Mouse (Mus musculus) olfactory bulb, adult 2 months (tissue): ENCODE data around the gene 4931423N10Rik. TPM values are rescaled to one million over a fixed set of nuclear protein-coding genes. Genes with fewer than 3 reads are reported as not detected.
"Not testable (repeated sequence)": the region's sequence is repeated elsewhere in the genome, so short reads cannot be mapped to it uniquely, and the experiment has no call there.

Experiments
- H3K27ac ChIP-seq: fragments of 200-500 bp; 2 replicates; pipeline ENCODE4 v1.5.1; 2012; ENCODE audit warnings: low read depth, low read length; ENCODE audit not compliant: insufficient read depth
- H3K4me1 ChIP-seq: fragments of 200-500 bp; 2 replicates; pipeline ENCODE4 v1.6.1; 2012; ENCODE audit warnings: low read length; ENCODE audit not compliant: control insufficient read depth, insufficient read depth
- H3K4me3 ChIP-seq: fragments of 200-500 bp; 2 replicates; pipeline ENCODE4 v1.5.1; 2012; ENCODE audit warnings: mild to moderate bottlenecking, low read depth, low read length, moderate library complexity; ENCODE audit not compliant: insufficient read depth
- CTCF ChIP-seq: fragments of 200-500 bp; IDR thresholded peaks from 2 replicates; pipeline ENCODE4 v1.5.1; 2012; ENCODE audit warnings: low read depth, mild to moderate bottlenecking, low read length, moderate library complexity; ENCODE audit not compliant: insufficient read depth
- POLR2A ChIP-seq: fragments of 200-500 bp; IDR thresholded peaks from 2 replicates; pipeline ENCODE4 v1.6.1; 2012; ENCODE audit warnings: mild to moderate bottlenecking, low read depth, low read length, moderate library complexity; ENCODE audit not compliant: insufficient read depth
- WGBS: fragments of 180-500 bp; shearing (Covaris S2); methylation state at CpG from one replicate; pipeline ENCODE4 v1.1.7; 2018; 5-methylcytosine and 5-hydroxymethylcytosine counted together
- polyA plus RNA-seq: library from polyadenylated mRNA; stranded (reverse); fragments of >200 nt; gene quantifications from 2 replicates; pipeline ENCODE4 v1.2.4, GENCODE M21; 2012; ENCODE audit warnings: low replicate concordance; ENCODE audit not compliant: missing spikeins, insufficient read depth, insufficient read length

4931423N10Rik gene
- not detected in 2 replicates for polyA plus RNA-seq

DNA sequence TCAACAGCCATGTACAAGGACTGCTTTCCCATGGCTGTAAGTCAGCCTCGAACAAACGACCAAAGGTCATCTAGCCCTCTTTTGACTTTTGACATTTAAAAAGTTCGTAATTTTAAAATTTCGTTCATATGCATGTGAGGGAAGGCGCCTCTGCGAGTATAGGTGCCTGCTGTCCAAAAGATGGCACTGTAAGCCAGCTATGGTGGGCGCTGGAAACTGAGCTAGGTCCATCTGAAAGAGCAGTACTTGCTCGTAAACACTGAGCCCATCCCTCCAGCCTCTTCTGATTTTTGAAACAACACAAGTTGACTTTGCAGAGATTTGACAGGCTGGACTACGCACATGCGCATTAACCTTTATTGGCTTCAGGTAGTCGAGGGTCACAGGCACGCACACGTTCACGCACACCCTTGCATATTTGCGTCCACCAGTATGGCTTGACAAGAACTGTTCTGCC is at the start of gene 4931423N10Rik:
TSS of gene 4931423N10Rik (plus strand) at position 407 of the 457 bp plus-strand sequence.
- no peaks in the 10 kb centered on the region for H3K4me1 ChIP-seq
- TF ChIP-seq CTCF (no peak), POLR2A (no peak)
- 83% methylated on average over 15 of the region's 15 CpGs for WGBS
- H3K27ac ChIP-seq: no peak within 1 kb of the TSS
- no peak within 1 kb of the TSS for H3K4me3 ChIP-seq

DNA sequence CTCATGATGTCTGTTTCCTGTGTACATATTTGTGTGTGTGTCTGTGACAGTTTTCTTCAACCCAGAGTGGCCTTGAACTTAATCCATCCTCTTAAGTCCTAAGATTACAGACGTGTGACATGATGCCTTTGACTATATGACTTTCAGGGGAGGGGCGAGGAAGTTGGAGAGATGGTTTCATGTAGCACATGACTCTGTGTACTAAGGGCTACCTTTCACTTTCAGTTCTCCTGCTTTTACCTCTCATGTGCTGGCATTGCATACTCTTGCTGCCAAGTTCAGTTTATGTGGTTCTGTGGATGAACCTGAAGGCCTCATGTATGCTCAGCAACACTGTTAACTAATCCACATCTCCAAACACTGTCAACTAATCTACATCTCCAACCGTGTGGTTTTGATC is 35.0 kb upstream of the 4931423N10Rik start:
- Histone ChIP-seq H3K4me3 (no peak overlapping the region), H3K4me1 (no peaks in the 10 kb centered on the region), H3K27ac (no peak overlapping the region)
- 85% methylated on average over 3 of the region's 3 CpGs for WGBS
- no peak for TF ChIP-seq POLR2A
- TF ChIP-seq CTCF: no peak

DNA sequence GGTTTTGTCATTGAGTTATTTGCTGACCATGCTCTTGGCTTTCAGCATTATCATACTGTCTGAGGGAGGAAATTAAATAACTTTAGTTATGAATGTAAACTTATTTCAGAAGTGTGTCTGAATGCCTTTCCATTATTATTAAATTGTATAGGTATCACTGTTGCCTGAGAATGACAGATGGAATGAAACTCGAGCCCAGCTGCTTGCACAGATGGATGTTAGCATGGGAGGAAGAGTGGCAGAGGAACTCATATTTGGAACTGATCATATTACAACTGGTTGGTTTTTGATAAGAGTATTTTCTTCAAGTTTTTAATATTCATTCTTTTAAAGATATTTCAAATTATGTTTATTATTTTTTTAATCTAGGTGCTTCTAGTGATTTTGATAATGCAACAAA is 12.9 kb upstream of the 4931423N10Rik start:
- 84% methylated on average over 1 of the region's 1 CpGs for WGBS
- TF ChIP-seq CTCF (no peak), POLR2A (no peak)
- Histone ChIP-seq H3K4me1 (no peaks in the 10 kb centered on the region), H3K4me3 (no peak overlapping the region), H3K27ac (no peak overlapping the region)

DNA sequence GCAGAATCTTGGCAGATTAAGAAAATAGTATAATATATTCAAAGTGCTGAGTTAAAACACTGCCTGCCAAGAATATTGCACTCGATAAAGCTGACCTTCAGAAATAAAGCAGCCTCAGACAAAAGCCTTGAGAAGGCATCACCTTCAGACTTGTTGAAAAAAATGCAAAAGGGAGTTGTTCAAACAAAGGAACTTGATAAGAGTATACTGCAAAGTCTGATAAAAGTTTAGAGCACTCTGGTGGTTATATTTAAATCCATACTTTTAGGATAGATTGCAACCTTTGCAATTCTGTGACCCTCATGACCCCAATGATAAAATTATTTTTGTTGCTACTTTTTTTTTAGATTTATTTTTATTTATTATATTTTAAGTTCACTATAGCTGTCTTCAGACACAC is 6.2 kb upstream of the 4931423N10Rik start:
- no peaks in the 10 kb centered on the region for H3K4me1 ChIP-seq
- WGBS: 73% methylated on average over 1 of the region's 1 CpGs
- TF ChIP-seq CTCF: no peak
- no peak for TF ChIP-seq POLR2A
- H3K27ac ChIP-seq: no peak overlapping the region
- no peak overlapping the region for H3K4me3 ChIP-seq

DNA sequence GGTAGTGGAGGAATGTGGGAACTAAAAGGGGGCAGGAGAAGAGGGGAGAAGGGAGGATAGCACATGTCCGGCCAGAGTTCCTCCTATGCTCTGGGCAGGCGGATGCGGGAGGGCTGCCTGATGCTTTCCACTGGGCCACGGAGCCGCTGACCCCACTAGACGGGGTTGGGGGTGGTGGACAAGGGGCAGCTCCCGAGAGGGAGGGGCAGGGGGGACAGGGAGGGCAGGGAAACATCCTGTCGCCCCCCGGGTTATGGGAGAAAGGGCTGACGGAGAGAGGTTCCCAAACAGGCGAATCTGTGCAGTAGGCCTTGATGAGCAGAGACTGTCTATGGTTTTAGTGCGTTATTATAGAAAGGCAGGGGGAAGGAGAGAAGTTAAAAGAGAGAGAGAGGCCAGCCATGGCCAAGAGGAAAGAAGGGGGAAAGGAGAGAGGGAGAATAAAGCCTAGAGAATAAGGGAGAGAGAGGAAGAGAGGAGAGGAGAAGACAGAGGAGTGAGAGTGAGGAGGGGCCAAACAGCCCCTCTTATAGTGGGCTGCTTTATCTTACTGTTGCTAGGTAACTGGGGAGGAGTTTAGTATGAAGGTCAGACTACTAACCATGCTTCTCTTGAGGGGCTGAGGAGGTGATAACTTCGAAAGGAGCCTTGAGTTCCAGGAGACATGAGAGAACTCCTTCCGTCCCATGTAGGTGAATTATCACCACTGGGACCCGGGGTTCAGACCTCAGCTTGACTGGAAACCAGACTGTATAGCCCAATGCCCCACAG is 4.2 kb upstream of the 4931423N10Rik start:
- TF ChIP-seq POLR2A: no peak
- TF ChIP-seq CTCF: no peak
- no peak overlapping the region for H3K27ac ChIP-seq
- H3K4me1 ChIP-seq: no peaks in the 10 kb centered on the region
- no peak overlapping the region for H3K4me3 ChIP-seq
- 60% methylated on average over 15 of the region's 15 CpGs for WGBS

DNA sequence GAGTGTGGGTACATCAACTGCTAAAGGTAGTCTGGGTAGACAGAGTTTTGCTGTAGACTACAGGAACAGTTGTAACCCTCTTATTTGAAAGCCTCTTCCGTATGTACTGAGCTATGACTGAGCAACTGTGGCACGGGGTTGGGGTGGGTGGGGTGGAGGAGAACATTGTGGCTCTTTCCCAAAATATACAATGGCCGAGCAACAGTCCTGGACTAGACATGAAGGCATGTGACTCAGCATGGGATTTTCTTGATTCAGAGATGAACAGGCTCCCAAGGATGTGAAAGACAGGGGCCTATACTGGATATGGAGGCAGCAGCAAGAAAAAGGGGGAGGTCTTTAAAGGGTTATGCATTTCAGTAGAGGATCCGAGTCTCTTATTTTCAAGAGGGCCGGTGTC is 6.4 kb downstream of the 4931423N10Rik start:
- H3K27ac ChIP-seq: no peak overlapping the region
- no peaks in the 10 kb centered on the region for H3K4me1 ChIP-seq
- WGBS: 78% methylated on average over 5 of the region's 5 CpGs
- H3K4me3 ChIP-seq: no peak overlapping the region
- TF ChIP-seq CTCF: no peak
- no peak for TF ChIP-seq POLR2A

DNA sequence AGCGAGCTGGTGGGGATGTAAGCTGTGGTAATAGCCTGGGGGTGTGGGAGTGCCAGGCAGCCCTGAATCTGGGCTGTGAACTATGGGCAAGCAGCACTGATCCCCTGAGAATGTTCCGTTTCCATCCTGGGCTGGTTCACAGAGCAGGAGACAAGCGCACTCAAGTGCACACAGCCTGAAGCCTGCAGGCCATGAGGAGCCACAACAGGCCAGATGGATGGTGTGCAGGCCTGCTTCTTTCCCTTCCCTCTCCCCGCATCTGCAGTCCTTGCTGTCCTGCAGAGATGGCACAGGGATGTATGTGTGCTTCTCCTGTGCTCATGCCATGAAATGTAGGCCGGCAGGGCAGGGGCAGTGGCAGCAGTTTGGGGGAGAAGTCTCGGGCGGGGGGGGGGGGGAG is 17.9 kb downstream of the 4931423N10Rik start:
- WGBS: 64% methylated on average over 7 of the region's 7 CpGs
- no peak for TF ChIP-seq POLR2A
- no peak for TF ChIP-seq CTCF
- H3K4me1 ChIP-seq: no peaks in the 10 kb centered on the region
- H3K27ac ChIP-seq: no peak overlapping the region
- H3K4me3 ChIP-seq: no peak overlapping the region

DNA sequence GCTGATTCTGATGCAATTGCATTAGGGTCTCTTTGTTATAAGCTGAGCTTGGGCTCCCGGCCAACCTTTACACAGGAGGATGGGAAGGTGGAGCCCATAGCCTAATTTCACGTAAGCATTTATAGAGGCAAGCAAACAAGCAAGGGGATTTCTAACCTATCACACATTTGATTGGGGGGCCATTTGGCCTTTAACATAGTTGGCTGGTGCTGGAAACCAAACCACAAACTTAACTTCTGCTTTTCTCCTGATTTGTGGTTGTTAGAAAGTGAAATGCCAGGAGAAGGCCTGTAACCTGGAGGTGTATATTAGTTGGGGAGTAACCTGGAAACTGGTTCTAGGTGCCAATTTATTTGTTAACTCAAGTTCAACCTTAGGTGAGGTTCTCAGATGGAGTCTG is 21.2 kb downstream of the 4931423N10Rik start:
- Histone ChIP-seq H3K4me3 (no peak overlapping the region), H3K27ac (no peak overlapping the region), H3K4me1 (no peaks in the 10 kb centered on the region)
- WGBS: 47% methylated on average over 2 of the region's 2 CpGs
- TF ChIP-seq CTCF: no peak
- TF ChIP-seq POLR2A: no peak

DNA sequence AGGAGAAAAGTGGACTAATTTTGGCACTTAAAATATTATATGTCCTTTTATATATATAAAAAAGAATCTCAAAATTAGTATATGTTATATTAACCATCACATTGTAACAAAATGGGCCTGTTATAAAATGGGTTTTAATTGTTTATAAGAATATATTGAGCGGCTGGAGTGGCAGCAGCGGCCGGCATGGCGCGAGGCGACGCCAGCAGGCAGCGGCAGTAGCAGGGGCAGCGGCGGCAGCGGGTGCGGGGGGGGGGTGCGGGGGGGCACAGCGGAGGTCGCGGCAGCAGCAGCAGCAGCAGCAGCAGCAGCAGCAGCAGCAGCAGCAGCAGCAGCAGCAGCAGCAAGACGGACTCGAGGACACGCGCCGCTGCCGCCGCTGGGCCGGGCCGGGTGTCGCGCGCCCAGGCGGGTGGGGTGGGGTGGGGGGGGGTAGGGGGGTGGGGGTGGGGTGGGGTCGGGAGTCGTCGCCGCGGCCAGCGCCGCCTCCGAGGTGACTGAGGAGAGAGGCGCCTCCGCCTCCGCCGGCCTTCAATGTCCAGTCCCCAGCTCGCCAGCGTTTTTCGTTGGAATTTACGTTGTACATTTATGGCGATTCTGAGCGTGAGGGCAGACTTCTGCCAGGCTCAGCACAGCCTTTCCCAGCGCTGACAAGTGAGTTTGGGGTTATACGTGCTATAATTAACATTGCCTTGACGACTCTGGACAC is 26.9 kb downstream of the 4931423N10Rik start:
- 1% methylated on average over 41 of the region's 50 CpGs for WGBS
- no peak for TF ChIP-seq POLR2A
- no peak for TF ChIP-seq CTCF
- H3K4me1 ChIP-seq: no peaks in the 10 kb centered on the region
- H3K27ac ChIP-seq: no peak overlapping the region
- peak overlapping the region; percentile 48 for H3K4me3 ChIP-seq

DNA sequence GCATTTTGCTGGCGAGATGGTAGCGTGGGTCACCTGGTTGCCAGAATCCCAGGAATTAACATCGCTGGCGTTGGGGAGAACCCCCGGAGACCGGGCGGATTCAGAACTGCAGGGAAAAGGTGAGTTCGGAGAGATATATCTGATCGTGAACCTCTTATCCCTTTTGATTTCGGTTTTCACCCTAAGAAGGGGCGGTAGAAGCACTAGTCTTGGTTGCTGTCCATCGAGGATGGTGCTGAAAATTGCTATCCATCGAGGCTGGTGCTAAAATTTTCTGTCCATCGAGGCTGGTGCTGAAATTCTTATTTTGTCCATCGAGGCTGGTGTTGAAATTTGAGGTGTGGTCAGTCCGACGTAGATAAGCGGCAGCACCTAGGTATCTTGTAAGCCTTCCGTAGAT is 83.7 kb downstream of the 4931423N10Rik start:
- H3K4me1 ChIP-seq: not testable (repeated sequence)
- WGBS: 62% methylated on average over 19 of the region's 19 CpGs

More for the DNA sequence above, 83.7 kb downstream of the 4931423N10Rik start:
- H3K4me3 ChIP-seq, H3K27ac ChIP-seq: not testable (repeated sequence)
